Comparison of ENCODE assay signal across 7 mouse cellular contexts in genomic region chr6:5390298-5390697, GRCm38 (mm10). TPM values are rescaled to one million over a fixed set of nuclear protein-coding genes. Genes with fewer than 3 reads are reported as not detected.
DNase-seq lines count a peak whose midpoint lies in the region; ATAC-seq lines count a peak whose summit lies in the region.

No protein-coding gene starts in this region.

- no peak overlapping the region for H3K9ac ChIP-seq in embryonic facial prominence, embryonic 15.5 days
- H3K9ac ChIP-seq in hindbrain, embryonic 11.5 days (ENCODE audit: low read depth, low read length), result 0 out of 2 replicates have a peak overlapping the region, but pooled peaks have one; percentile 25
- no peak overlapping the region for H3K9ac ChIP-seq in liver, embryonic 15.5 days

- ATAC-seq in embryonic facial prominence, embryonic 15.5 days (ENCODE audit: insufficient number of reproducible peaks, low FRiP score, low TSS enrichment, low read depth), result no peak
- ATAC-seq in hindbrain, embryonic 11.5 days (ENCODE audit: low FRiP score), result peak; percentile 51; the same call in 1 of the 2 replicates
- no peak for ATAC-seq in liver, embryonic 15.5 days (ENCODE audit: insufficient read depth)
- ATAC-seq in inflammation-experienced regulatory T-cells, adult 6 months, result no peak

- WGBS in embryonic facial prominence, embryonic 15.5 days, result 12% methylated on average over 11 of the region's 11 CpGs
- whole genome bisulfite sequencing in hindbrain, embryonic 11.5 days, result 20% methylated on average over 11 of the region's 11 CpGs
- 14% methylated on average over 11 of the region's 11 CpGs for WGBS in liver, embryonic 15.5 days (ENCODE audit: insufficient replicate concordance)

- no peaks in the 10 kb centered on the region for H3K9me3 ChIP-seq in embryonic facial prominence, embryonic 15.5 days (replicated peaks)
- H3K9me3 ChIP-seq in hindbrain, embryonic 11.5 days (ENCODE audit: control insufficient read depth, low read length), result no peaks in the 10 kb centered on the region
- no peaks in the 10 kb centered on the region for H3K9me3 ChIP-seq in liver, embryonic 15.5 days (replicated peaks)

- H3K4me1 ChIP-seq in embryonic facial prominence, embryonic 15.5 days, result no peaks in the 10 kb centered on the region
- H3K4me1 ChIP-seq in hindbrain, embryonic 11.5 days (replicated peaks; ENCODE audit: control insufficient read depth, insufficient read depth, low read length), result no peaks in the 10 kb centered on the region
- no peaks in the 10 kb centered on the region for H3K4me1 ChIP-seq in liver, embryonic 15.5 days (replicated peaks)

- no peak overlapping the region for H3K27ac ChIP-seq in embryonic facial prominence, embryonic 15.5 days (replicated peaks)
- H3K27ac ChIP-seq in hindbrain, embryonic 11.5 days (ENCODE audit: low read depth, low read length), result no peak overlapping the region
- no peak overlapping the region; the same call in 1 of the 2 replicates for H3K27ac ChIP-seq in liver, embryonic 15.5 days (replicated peaks)

- H3K36me3 ChIP-seq in embryonic facial prominence, embryonic 15.5 days, result no peaks in the 10 kb centered on the region
- no peaks in the 10 kb centered on the region for H3K36me3 ChIP-seq in hindbrain, embryonic 11.5 days (ENCODE audit: control insufficient read depth, insufficient read depth, low read length)
- no peaks in the 10 kb centered on the region for H3K36me3 ChIP-seq in liver, embryonic 15.5 days (replicated peaks)

- no peaks in the 10 kb centered on the region; the same call in 1 of the 2 replicates for H3K27me3 ChIP-seq in embryonic facial prominence, embryonic 15.5 days
- H3K27me3 ChIP-seq in hindbrain, embryonic 11.5 days (ENCODE audit: control insufficient read depth, insufficient read depth, low read length), result no peaks in the 10 kb centered on the region
- peaks cover 24% of the 10 kb centered on the region for H3K27me3 ChIP-seq in liver, embryonic 15.5 days

- peak overlapping the region; percentile 43 for H3K4me2 ChIP-seq in embryonic facial prominence, embryonic 15.5 days (replicated peaks)
- peak overlapping the region; percentile 33 for H3K4me2 ChIP-seq in hindbrain, embryonic 11.5 days (replicated peaks; ENCODE audit: low read depth, low read length)
- peak overlapping the region; percentile 43 for H3K4me2 ChIP-seq in liver, embryonic 15.5 days

- H3K4me3 ChIP-seq in embryonic facial prominence, embryonic 15.5 days (replicated peaks), result peak overlapping the region; percentile 30
- peak overlapping the region; percentile 21; the same call in 1 of the 2 replicates for H3K4me3 ChIP-seq in hindbrain, embryonic 11.5 days (ENCODE audit: low read depth, low read length)
- peak overlapping the region; percentile 32 for H3K4me3 ChIP-seq in liver, embryonic 15.5 days (replicated peaks)

- peak; percentile 70 for DNase-seq in embryo, embryonic 10.5 days (ENCODE audit: low spot score)
- DNase-seq in hindbrain, embryonic 11.5 days (ENCODE audit: low spot score), result peak; percentile 37
- DNase-seq in spleen, postnatal 4 days (ENCODE audit: low spot score in 2 of 2), result no peak
- DNase-seq in thymus, postnatal 0 days (ENCODE audit: low spot score), result no peak

RNA-seq across cellular contexts. Expression of gene Asb4, which starts 7.1 kb away (rescaled TPM):
- polyA plus RNA-seq in embryonic facial prominence, embryonic 15.5 days (2015; fragmentation: Nextera tagmentation; extraction: Ambion mirVana), result 16.6 and 19.5 TPM in 2 replicates
- polyA plus RNA-seq in hindbrain, embryonic 11.5 days (2014; fragmentation: Nextera tagmentation; extraction: Ambion mirVana), result 24.5 and 28.7 TPM in 2 replicates
- 4.5 and 4.7 TPM in 2 replicates for polyA plus RNA-seq in liver, embryonic 15.5 days (2015; fragmentation: Nextera tagmentation; extraction: Ambion mirVana)
- under 1 TPM in 2 of 3 experiments, not detected in 1; 0.21 to 0.22 TPM for polyA plus RNA-seq in inflammation-experienced regulatory T-cells, adult 6 months (2017; shearing (Covaris generic))
- polyA plus RNA-seq in thymus, postnatal 0 days (2015; fragmentation: Nextera tagmentation; extraction: Ambion mirVana), result 1.2 and 1.5 TPM in 2 replicates

Comparison
In these comparisons a context has a peak if more than half of its experiments do, and no peak if none do; other contexts are left out.
1. DNase-seq: peak in embryo, embryonic 10.5 days (single experiment) and hindbrain, embryonic 11.5 days (single experiment); none in spleen, postnatal 4 days (0 of 2) and thymus, postnatal 0 days (single experiment).
2. Peak in every context shown above with its lines, with median percentiles within 50 percentile points of each other: H3K4me2 ChIP-seq and H3K4me3 ChIP-seq.